Mouse (Mus musculus) spleen, postnatal 36 days (tissue): ENCODE measurements around the gene Nucb2.

Source experiments
- DNase-seq, 2 experiments: peaks; one replicate each; pipeline ENCODE4 v3.0.0; 2022; ENCODE audit warnings: low spot score in 2 of 2, mixed read lengths in 1 of 2

Nucb2 gene

DNA sequence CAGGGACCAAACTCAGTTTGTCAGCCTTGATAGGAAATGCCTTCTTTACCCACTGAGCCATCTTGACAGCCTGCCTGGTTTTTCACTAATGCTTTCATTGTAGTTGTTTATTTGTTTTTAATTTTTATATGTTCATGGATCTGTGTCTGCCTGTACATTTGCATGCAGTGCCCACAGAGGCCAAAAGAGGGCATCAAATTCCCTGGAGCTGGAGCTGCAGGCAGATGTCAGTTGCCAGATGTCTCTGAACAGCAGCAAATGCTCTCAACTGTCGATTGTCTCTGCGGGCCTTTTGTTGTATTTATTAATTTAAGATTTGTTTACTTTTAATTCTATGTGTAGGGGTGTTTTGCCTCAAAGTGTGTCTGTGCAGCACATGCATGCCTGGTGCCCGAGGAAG lies 15.6 kb downstream of the Nucb2 start:
- DNase-seq = no peak

DNA sequence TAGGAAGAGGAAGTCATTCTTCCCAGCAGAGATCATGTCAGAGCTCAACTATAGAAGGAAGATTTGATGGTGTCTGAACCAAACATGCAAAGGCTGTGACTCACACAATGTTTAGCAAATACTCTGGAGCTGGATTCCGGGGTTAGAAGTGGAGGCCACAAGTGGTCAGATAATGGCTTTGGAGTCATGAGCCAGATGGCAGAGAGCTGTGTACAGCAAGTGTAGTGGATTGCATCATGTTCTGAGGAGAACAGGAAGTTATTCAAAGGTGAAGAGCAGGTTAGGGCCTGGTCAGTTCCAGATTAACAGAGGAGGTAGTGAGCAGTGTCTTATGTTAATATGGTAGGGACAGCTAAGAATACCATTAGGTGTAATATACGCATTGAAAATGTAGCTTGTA lies 20.4 kb downstream of the Nucb2 start:
- no peak for DNase-seq

DNA sequence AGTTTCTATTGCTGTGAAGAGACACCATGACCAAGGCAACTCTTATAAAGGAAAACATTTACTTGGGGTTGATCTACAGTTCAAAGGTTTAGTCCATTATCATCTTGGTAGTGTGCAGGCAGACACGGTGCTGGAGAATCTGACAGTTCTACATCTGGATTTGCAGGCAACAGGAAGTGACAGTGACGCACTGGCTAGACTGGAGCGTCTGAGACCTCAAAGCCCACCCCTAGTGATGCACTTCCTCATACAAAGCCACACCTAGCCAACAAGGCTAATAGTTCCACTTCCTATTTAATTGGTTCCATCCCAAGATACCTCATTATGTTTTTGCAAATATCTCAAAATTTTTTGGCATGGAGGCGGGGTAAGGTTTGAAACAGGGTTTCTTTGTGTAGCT lies 25.6 kb downstream of the Nucb2 start:
- peak; percentile 12 for DNase-seq

DNA sequence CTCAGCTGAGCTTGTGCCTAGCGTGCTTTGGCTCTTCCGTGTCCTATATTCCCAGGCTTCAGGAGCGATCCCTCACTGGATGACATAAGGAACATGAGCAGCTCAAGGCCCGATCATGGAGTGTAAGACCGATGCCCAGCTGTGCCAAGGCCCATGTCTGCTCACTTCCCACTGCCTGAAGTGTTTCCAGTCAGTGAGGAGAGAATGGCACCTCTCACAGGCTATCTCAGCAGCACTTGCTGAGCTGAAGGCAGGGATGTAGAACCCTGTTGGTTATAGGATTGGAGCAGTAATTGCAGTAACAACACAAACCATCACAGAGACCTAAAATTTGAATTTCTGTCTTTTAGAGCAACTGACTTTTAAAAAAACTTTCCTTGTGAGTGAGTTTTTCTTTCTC lies 26.3 kb downstream of the Nucb2 start:
- no peak for DNase-seq

GRCm38 (mm10) chr7:116531311-116531710 lies 27.1 kb downstream of the Nucb2 start:
- no peak for DNase-seq

DNA sequence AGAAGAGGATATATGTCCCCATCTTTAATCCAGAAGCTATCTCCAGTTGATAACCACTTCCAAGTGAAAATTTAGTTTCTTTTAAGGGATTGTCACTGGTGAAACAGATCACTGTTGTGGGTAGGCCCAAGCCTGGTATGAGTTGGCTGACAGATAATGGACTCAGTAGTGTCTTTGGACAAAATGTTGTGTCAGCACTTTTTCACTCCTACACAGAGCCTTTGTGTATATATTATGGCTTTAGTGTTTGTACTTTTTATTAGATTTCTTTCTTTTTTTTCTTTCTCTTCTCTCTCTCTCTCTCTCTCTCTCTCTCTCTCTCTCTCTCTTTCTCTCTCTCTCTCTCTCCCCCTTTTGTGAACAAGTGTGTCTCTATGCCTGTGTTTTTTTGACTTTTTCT lies 52.7 kb downstream of the Nucb2 start:
- no peak for DNase-seq

GRCm38 (mm10) chr7:116574551-116574950 lies 70.4 kb downstream of the Nucb2 start:
- no peak for DNase-seq
